Mouse (Mus musculus) heart, postnatal 0 days (tissue): ENCODE results near the gene Tmem63c. TPM values are rescaled to one million over a fixed set of nuclear protein-coding genes. Genes with fewer than 3 reads are reported as not detected.

ENCODE experiments used
- ATAC-seq: fragments of 200-750 bp; cut with Nextera tagmentation; 2 replicates; pipeline ENCODE4 v1.8.0; 2017; ENCODE audit warnings: low read depth, moderate number of reproducible peaks, moderate library complexity; ENCODE audit not compliant: insufficient read depth
- DNase-seq: peaks from one replicate; pipeline ENCODE4 v3.0.0-alpha.2; 2016; ENCODE audit warnings: low spot score
- H3K27ac ChIP-seq: fragments of 300-500 bp; sonication (generic); 2 replicates; pipeline ENCODE4 v1.5.1; 2014; ENCODE audit warnings: low read depth, mild to moderate bottlenecking
- H3K27me3 ChIP-seq: fragments of 300-500 bp; sonication (generic); 2 replicates; pipeline ENCODE4 v1.6.1; 2014; ENCODE audit warnings: low read length, mixed read lengths; ENCODE audit not compliant: control insufficient read depth, insufficient read depth
- H3K36me3 ChIP-seq: fragments of 300-500 bp; sonication (generic); replicated peaks from 2 replicates; pipeline ENCODE4 v1.6.1; 2014; ENCODE audit warnings: low read length, mixed read lengths; ENCODE audit not compliant: control insufficient read depth, insufficient read depth
- H3K4me1 ChIP-seq: fragments of 300-500 bp; sonication (generic); 2 replicates; pipeline ENCODE4 v1.6.1; 2014; ENCODE audit warnings: antibody characterized with exemption; ENCODE audit not compliant: control insufficient read depth, insufficient read depth
- H3K4me2 ChIP-seq: fragments of 300-500 bp; sonication (generic); 2 replicates; pipeline ENCODE4 v1.6.1; 2014; ENCODE audit warnings: low read depth, mild to moderate bottlenecking, low read length, moderate library complexity
- H3K4me3 ChIP-seq: fragments of 300-500 bp; sonication (generic); 2 replicates; pipeline ENCODE4 v1.5.1; 2014; ENCODE audit warnings: low read depth, low read length
- H3K9ac ChIP-seq: fragments of 300-500 bp; sonication (generic); replicated peaks from 2 replicates; pipeline ENCODE4 v1.6.1; 2014; ENCODE audit warnings: low read depth, low read length, mixed read lengths
- H3K9me3 ChIP-seq: fragments of 300-500 bp; sonication (generic); replicated peaks from 2 replicates; pipeline ENCODE4 v1.6.1; 2016; ENCODE audit warnings: low read length; ENCODE audit not compliant: control insufficient read depth
- CTCF ChIP-seq: IDR thresholded peaks from 2 replicates; pipeline ENCODE4 v1.5.1; 2016; ENCODE audit warnings: antibody characterized with exemption, control low read depth, low read depth
- EP300 ChIP-seq: IDR thresholded peaks from 2 replicates; pipeline ENCODE4 v1.6.1; 2016; ENCODE audit warnings: antibody characterized with exemption, low read depth
- WGBS: fragments of 180-500 bp; shearing (Covaris S2); extraction: QIAGEN DNeasy Blood & Tissue Kit; methylation state at CpG from one replicate; pipeline ENCODE4 v1.1.7; 2014; 5-methylcytosine and 5-hydroxymethylcytosine counted together
- polyA plus RNA-seq: library from polyadenylated mRNA; unstranded; fragments of >200 nt; fragmentation: Nextera tagmentation; extraction: Ambion mirVana; gene quantifications from 2 replicates; pipeline ENCODE4 v1.2.1, GENCODE M21; 2015
- total RNA-seq: library from RNA; depleted of rRNA; stranded (reverse); fragments of >200 nt; gene quantifications from 2 replicates; pipeline ENCODE4 v1.2.3, GENCODE M21; 2014; ENCODE audit warnings: low replicate concordance

Tmem63c gene
- total and polyA plus RNA-seq, 2 experiments from 2014 or later = not detected

- Histone ChIP-seq H3K4me2 (no peak overlapping the region), H3K9me3 (no peaks in the 10 kb centered on the region), H3K9ac (no peak overlapping the region), H3K4me3 (no peak overlapping the region), H3K4me1 (peaks cover 2% of the 10 kb centered on the region), H3K27me3 (peaks cover 26% of the 10 kb centered on the region), H3K27ac (no peak overlapping the region), H3K36me3 (no peaks in the 10 kb centered on the region)
- DNase-seq = no peak
- WGBS = 53% methylated on average over 3 of the region's 3 CpGs
- ATAC-seq = no peak
- TF ChIP-seq EP300 = no peak
- TF ChIP-seq CTCF = no peak
Observed at GRCm38 (mm10) chr12:86994776-86995175, 26.4 kb upstream of the Tmem63c start.

DNA sequence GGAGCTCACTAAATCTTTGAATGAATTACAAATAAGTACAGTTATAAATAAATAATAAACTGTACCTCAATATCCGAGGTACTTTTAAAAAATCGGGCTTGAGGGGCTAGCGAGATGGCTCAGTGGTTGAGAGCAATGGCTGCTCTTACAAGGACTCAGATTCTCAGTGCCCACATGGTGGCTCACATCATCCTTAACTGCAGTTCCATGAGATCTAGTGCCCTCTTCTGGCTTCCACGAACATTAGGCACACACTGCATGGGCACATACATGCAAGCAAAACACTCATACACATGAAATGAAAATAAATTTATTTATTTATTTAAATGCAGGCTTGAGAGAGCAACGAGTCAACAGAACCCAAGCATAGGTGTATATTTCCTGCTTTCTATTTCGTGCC is 25.2 kb upstream of the Tmem63c start:
- Histone ChIP-seq H3K9me3 (no peaks in the 10 kb centered on the region), H3K27me3 (peaks cover 14% of the 10 kb centered on the region), H3K36me3 (no peaks in the 10 kb centered on the region), H3K4me2 (no peak overlapping the region), H3K4me1 (peaks cover 9% of the 10 kb centered on the region), H3K27ac (no peak overlapping the region), H3K4me3 (no peak overlapping the region), H3K9ac (no peak overlapping the region)
- WGBS = 65% methylated on average over 6 of the region's 6 CpGs
- ATAC-seq (no peak), DNase-seq (no peak)
- no peak for TF ChIP-seq CTCF
- no peak for TF ChIP-seq EP300

DNA sequence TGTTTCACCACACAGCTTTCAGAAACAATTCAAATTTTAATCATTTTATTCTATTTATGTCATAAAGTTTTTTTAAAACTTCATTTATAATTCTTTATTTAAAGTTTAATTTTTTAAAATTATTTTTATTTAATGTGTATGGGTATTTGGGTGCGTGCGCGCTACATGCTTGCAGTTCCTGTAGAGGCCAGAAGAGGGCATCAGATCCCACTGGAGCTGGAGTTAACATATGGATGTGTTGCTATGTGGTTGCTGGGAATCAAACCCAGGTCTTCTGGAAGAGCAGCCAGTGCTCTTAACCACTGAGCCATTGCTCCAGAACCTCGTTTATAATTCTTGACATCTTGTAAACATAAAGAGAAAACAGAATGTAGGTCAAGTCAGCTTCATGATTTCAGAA is 22.4 kb upstream of the Tmem63c start:
- Histone ChIP-seq H3K27ac (peak overlapping the region; percentile 89), H3K4me2 (no peak overlapping the region), H3K4me3 (no peak overlapping the region), H3K27me3 (no peaks in the 10 kb centered on the region), H3K4me1 (peaks cover 9% of the 10 kb centered on the region), H3K9ac (no peak overlapping the region), H3K9me3 (no peaks in the 10 kb centered on the region), H3K36me3 (no peaks in the 10 kb centered on the region)
- 85% methylated on average over 4 of the region's 4 CpGs for WGBS
- ATAC-seq (no peak), DNase-seq (no peak)
- no peak for TF ChIP-seq EP300
- TF ChIP-seq CTCF = peak; percentile 22; the same call in 1 of the 2 replicates

DNA sequence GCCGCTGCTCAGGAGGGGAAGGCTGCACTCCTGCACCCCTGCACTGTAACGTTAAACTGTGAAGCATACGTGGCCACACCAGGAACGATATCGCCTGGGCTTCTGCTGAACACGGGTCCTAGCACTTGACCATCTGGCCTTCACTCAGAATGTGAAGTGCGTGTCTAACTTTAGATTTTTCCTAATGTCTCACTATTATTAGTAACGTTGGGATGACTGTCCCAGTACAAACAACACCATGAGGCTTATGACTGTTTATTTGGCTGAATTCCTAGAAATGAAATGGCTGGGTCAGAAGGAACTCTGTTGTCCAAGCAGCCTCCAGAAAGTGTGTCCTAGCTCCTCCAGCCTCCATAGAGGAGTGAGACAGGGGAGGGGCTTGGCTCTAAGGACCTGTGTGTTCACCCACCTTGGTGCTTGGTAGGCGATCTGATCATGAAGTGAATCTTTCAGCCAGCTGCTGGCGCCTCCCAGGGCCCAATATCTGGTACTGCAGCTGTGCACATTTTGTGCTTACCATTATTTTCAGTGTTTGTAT is 21.8 kb upstream of the Tmem63c start:
- peak overlapping the region; percentile 89 for H3K27ac ChIP-seq
- no peak overlapping the region for H3K4me2 ChIP-seq
- H3K27me3 ChIP-seq = no peaks in the 10 kb centered on the region
- 31% methylated on average over 10 of the region's 10 CpGs for WGBS
- H3K9me3 ChIP-seq = no peaks in the 10 kb centered on the region
- H3K4me3 ChIP-seq = no peak overlapping the region
- TF ChIP-seq EP300 = peak; percentile 93
- peak; percentile 41 for TF ChIP-seq CTCF
- DNase-seq = peak; percentile 89
- H3K4me1 ChIP-seq = peaks cover 9% of the 10 kb centered on the region
- no peaks in the 10 kb centered on the region for H3K36me3 ChIP-seq
- peak; percentile 88 for ATAC-seq
- H3K9ac ChIP-seq = no peak overlapping the region

- H3K27ac ChIP-seq = peak overlapping the region; percentile 89
- 36% methylated on average over 5 of the region's 5 CpGs for WGBS
- H3K4me2 ChIP-seq = peak overlapping the region; percentile 39; the same call in 1 of the 2 replicates
- no peak overlapping the region for H3K9ac ChIP-seq
- peaks cover 9% of the 10 kb centered on the region for H3K4me1 ChIP-seq
- no peaks in the 10 kb centered on the region for H3K36me3 ChIP-seq
- DNase-seq (peak; percentile 63), ATAC-seq (0 out of 2 replicates have a peak, but pooled peaks have one; percentile 15)
- peak; percentile 59 for TF ChIP-seq CTCF
- TF ChIP-seq EP300 = no peak
- H3K9me3 ChIP-seq = no peaks in the 10 kb centered on the region
- 0 out of 2 replicates have a peak overlapping the region, but pooled peaks have one; percentile 0 for H3K4me3 ChIP-seq
- H3K27me3 ChIP-seq = 0 out of 2 replicates have a peak, but pooled peaks cover 3% of the 10 kb centered on the region
Observed at GRCm38 (mm10) chr12:87000151-87000839, 20.8 kb upstream of the Tmem63c start.

DNA sequence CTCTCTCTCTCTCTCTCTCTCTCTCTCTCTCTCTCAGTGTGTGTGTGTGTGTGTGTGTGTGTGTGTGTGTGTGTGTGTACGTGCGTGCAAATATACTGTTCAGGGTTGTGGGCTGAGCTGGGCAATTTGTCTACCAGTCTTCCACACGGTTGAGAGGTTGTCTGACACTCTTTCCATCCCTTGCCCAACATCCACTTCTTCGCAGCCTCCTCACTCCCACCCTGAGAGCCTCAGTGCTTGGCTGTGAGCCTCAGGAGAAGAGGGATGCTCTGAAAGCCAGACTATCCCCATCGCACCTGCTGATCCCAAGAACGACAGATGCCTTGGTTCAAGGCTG is 20.3 kb upstream of the Tmem63c start:
- WGBS = 36% methylated on average over 6 of the region's 6 CpGs
- Histone ChIP-seq H3K4me3 (no peak overlapping the region), H3K4me1 (peaks cover 9% of the 10 kb centered on the region), H3K9me3 (no peaks in the 10 kb centered on the region), H3K36me3 (no peaks in the 10 kb centered on the region), H3K27me3 (0 out of 2 replicates have a peak, but pooled peaks cover 7% of the 10 kb centered on the region), H3K27ac (no peak overlapping the region), H3K9ac (no peak overlapping the region), H3K4me2 (no peak overlapping the region)
- ATAC-seq = no peak
- TF ChIP-seq EP300 (no peak), CTCF (no peak)
- no peak for DNase-seq
